Mouse (Mus musculus): ENCODE measurements around the gene E2f8.

DNA sequence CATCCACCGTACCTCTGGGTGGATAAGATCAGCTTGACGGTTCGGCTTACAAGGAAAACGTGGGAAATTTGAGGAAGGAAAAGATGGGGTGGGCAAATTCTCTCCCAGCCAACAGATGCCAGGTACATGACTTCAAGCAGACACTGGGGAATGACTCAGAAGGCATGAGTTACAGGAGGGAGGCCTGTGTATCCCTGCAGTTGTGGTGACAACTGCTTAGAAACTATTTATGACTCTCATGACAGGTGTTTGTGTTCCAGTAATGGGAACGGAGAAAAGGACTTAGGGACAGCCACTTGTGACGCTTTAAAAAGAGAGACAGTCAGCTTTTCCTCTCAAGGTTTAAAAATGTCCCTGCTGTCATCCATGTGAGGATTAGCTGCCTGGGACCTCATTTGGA is 11.3 kb downstream of the E2f8 start:
- no peak for TF ChIP-seq CTCF (conservative IDR thresholded peaks at IDR 0.05; ENCODE audit: low read length)
- TF ChIP-seq POU5F1 (IDR thresholded peaks at IDR 0.05; ENCODE audit: borderline replicate concordance, low read length) = no peak
